Mouse (Mus musculus): ENCODE measurements around the gene Zbtb8b.

- TF ChIP-seq CTCF (conservative IDR thresholded peaks at IDR 0.05; ENCODE audit: low read length) (no peak), POU5F1 (IDR thresholded peaks at IDR 0.05; ENCODE audit: borderline replicate concordance, low read length) (no peak)
Measured at GRCm38 (mm10) chr4:129476047-129476446, 35.4 kb upstream of the Zbtb8b start.
